Mouse (Mus musculus): ENCODE data around the gene Sec14l1.

DNA sequence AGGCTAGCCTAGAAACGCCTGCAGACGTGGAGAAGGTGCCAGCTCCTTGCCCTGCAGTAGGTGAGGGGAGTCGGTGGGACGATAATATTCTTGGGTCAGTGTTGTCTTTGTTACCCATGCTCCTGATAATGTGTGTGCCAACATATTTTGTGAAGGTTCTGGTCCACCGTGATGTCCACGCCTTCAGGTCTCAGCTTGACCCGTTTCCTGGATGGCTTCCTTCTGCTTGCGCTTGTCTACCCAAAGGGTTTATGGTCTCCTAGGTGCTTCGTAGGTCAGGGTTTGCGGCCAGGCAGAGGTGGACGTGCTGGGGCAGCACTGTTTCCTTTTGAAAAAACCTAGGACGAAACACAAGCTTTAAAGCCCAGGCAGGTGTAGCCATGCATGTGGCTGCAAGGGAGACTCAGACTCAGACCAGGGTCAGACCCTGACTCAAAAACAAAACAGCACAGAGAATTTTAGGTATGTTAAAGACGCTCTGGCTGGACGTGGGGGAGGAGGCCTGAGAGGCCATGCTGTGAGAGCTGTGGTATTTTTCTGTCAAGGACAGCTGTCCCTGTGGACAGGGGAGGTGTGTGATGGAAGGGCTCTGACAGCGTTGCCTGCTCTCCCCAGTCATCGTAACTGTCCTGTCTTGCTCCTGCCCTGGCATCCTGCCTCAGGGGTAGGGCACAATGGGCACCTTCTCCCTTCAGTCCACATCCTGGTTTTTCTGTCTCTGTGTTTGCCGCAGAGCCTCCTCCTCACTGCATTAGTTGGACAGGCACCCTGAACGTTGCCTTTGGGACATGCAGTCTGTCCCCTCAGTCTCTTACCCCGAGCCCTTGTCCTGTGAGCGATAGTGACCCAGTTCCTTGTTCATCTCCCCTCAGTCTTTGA lies 5.6 kb downstream of the Sec14l1 start:
- TF ChIP-seq CTCF (IDR thresholded peaks at IDR 0.05; ENCODE audit: low read depth) (no peak), EP300 (IDR thresholded peaks at IDR 0.05; ENCODE audit: low read depth) (no peak)

Data from liver, postnatal 0 days (tissue).